Mouse (Mus musculus): ENCODE results near the gene Gse1. TPM values are rescaled to one million over a fixed set of nuclear protein-coding genes. Genes with fewer than 3 reads are reported as not detected.
A peak's percentile ranks its signal among the peaks of the same experiment; 100 is the strongest.

Gene Gse1
- polyA plus RNA-seq, 1 experiment from 2014 or later: 20.7 TPM

DNA sequence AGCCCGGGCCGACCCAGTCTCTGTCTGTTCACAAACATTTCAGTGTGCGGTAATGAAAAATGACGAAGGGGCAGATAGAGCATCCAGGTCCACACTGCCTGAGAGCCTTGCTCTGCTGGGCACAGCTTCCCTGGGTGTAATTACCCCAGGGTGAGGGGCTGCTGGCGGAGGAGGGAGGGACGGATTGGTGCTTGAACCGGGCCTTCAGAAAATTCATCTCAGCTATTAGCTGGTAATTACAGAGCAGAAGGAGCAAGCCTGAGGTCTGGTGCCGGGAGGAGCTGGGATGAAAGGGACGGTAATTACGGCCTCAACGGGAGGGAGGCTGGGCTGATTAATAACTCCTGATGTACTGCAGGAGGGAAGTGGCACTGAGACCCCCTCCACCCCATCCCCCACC is 321.7 kb downstream of the Gse1 start:
- DNase-seq (ENCODE audit: low spot score, missing footprints) (no peak), ATAC-seq (ENCODE audit: low FRiP score) (peak; percentile 62)
- H3K4me3 ChIP-seq (ENCODE audit: low read depth, low read length): peak overlapping the region; percentile 14; the same call in 1 of the 2 replicates
- H3K4me1 ChIP-seq (ENCODE audit: control insufficient read depth, insufficient read depth, low read length): peaks cover 74% of the 10 kb centered on the region
- peaks cover 3% of the 10 kb centered on the region for H3K36me3 ChIP-seq (ENCODE audit: control insufficient read depth, insufficient read depth, low read length)
- H3K9ac ChIP-seq (ENCODE audit: low read length): peak overlapping the region; percentile 41
- H3K27ac ChIP-seq (ENCODE audit: low read depth, low read length): peak overlapping the region; percentile 87
- no peaks in the 10 kb centered on the region for H3K27me3 ChIP-seq (ENCODE audit: control insufficient read depth, insufficient read depth, low read length)
- WGBS: 13% methylated on average over 11 of the region's 11 CpGs
- peak overlapping the region; percentile 44 for H3K4me2 ChIP-seq
- no peaks in the 10 kb centered on the region for H3K9me3 ChIP-seq (ENCODE audit: control insufficient read depth, low read length)

GRCm38 (mm10) chr8:120550430-120550829 is 322.2 kb downstream of the Gse1 start:
- no peak overlapping the region for H3K4me3 ChIP-seq (ENCODE audit: low read depth, low read length)

GRCm38 (mm10) chr8:120550937-120551676 is 322.9 kb downstream of the Gse1 start:
- Histone ChIP-seq H3K4me3 (ENCODE audit: low read depth, low read length) (no peak overlapping the region), H3K9ac (ENCODE audit: low read length) (no peak overlapping the region), H3K4me1 (ENCODE audit: control insufficient read depth, insufficient read depth, low read length) (peaks cover 83% of the 10 kb centered on the region), H3K36me3 (ENCODE audit: control insufficient read depth, insufficient read depth, low read length) (peaks cover 3% of the 10 kb centered on the region), H3K4me2 (no peak overlapping the region; the same call in 1 of the 2 replicates), H3K27ac (ENCODE audit: low read depth, low read length) (peak overlapping the region; percentile 87), H3K27me3 (ENCODE audit: control insufficient read depth, insufficient read depth, low read length) (no peaks in the 10 kb centered on the region), H3K9me3 (ENCODE audit: control insufficient read depth, low read length) (no peaks in the 10 kb centered on the region)
- 86% methylated on average over 11 of the region's 11 CpGs for WGBS
- DNase-seq (ENCODE audit: low spot score, missing footprints) (no peak), ATAC-seq (ENCODE audit: low FRiP score) (no peak)

More at GRCm38 (mm10) chr8:120550430-120550829, 322.2 kb downstream of the Gse1 start:
- no peak for ATAC-seq (ENCODE audit: low FRiP score)
- WGBS: 30% methylated on average over 12 of the region's 12 CpGs
- no peaks in the 10 kb centered on the region for H3K9me3 ChIP-seq (ENCODE audit: control insufficient read depth, low read length)
- H3K4me1 ChIP-seq (ENCODE audit: control insufficient read depth, insufficient read depth, low read length): peaks cover 79% of the 10 kb centered on the region
- H3K27me3 ChIP-seq (ENCODE audit: control insufficient read depth, insufficient read depth, low read length): no peaks in the 10 kb centered on the region
- peak overlapping the region; percentile 87 for H3K27ac ChIP-seq (ENCODE audit: low read depth, low read length)
- no peak for DNase-seq (ENCODE audit: low spot score, missing footprints)
- H3K9ac ChIP-seq (ENCODE audit: low read length): no peak overlapping the region
- H3K36me3 ChIP-seq (ENCODE audit: control insufficient read depth, insufficient read depth, low read length): peaks cover 3% of the 10 kb centered on the region
- H3K4me2 ChIP-seq: no peak overlapping the region; the same call in 1 of the 2 replicates

- no peak for DNase-seq (ENCODE audit: low spot score, missing footprints)
- Histone ChIP-seq H3K4me1 (ENCODE audit: control insufficient read depth, insufficient read depth, low read length) (peaks cover 83% of the 10 kb centered on the region), H3K36me3 (ENCODE audit: control insufficient read depth, insufficient read depth, low read length) (peaks cover 3% of the 10 kb centered on the region), H3K9ac (ENCODE audit: low read length) (no peak overlapping the region), H3K9me3 (ENCODE audit: control insufficient read depth, low read length) (no peaks in the 10 kb centered on the region), H3K4me3 (ENCODE audit: low read depth, low read length) (no peak overlapping the region), H3K27ac (ENCODE audit: low read depth, low read length) (no peak overlapping the region), H3K4me2 (no peak overlapping the region), H3K27me3 (ENCODE audit: control insufficient read depth, insufficient read depth, low read length) (no peaks in the 10 kb centered on the region)
- ATAC-seq (ENCODE audit: low FRiP score): no peak
- WGBS: 91% methylated on average over 3 of the region's 3 CpGs
These were observed 323.4 kb downstream of the Gse1 start for GRCm38 (mm10) chr8:120551677-120551980.

GRCm38 (mm10) chr8:120552509-120552908 is 324.3 kb downstream of the Gse1 start:
- Histone ChIP-seq H3K36me3 (ENCODE audit: control insufficient read depth, insufficient read depth, low read length) (peaks cover 3% of the 10 kb centered on the region), H3K4me2 (no peak overlapping the region), H3K27me3 (ENCODE audit: control insufficient read depth, insufficient read depth, low read length) (no peaks in the 10 kb centered on the region), H3K4me1 (ENCODE audit: control insufficient read depth, insufficient read depth, low read length) (peaks cover 83% of the 10 kb centered on the region), H3K9ac (ENCODE audit: low read length) (no peak overlapping the region), H3K4me3 (ENCODE audit: low read depth, low read length) (no peak overlapping the region), H3K9me3 (ENCODE audit: control insufficient read depth, low read length) (no peaks in the 10 kb centered on the region), H3K27ac (ENCODE audit: low read depth, low read length) (no peak overlapping the region)
- no peak for DNase-seq (ENCODE audit: low spot score, missing footprints)
- no peak for ATAC-seq (ENCODE audit: low FRiP score)
- WGBS: 88% methylated on average over 11 of the region's 11 CpGs

- H3K27me3 ChIP-seq (ENCODE audit: control insufficient read depth, insufficient read depth, low read length): no peaks in the 10 kb centered on the region
- no peak overlapping the region for H3K4me3 ChIP-seq (ENCODE audit: low read depth, low read length)
- ATAC-seq (ENCODE audit: low FRiP score) (no peak), DNase-seq (ENCODE audit: low spot score, missing footprints) (no peak)
- 90% methylated on average over 24 of the region's 24 CpGs for WGBS
- H3K27ac ChIP-seq (ENCODE audit: low read depth, low read length): no peak overlapping the region
- no peak overlapping the region for H3K9ac ChIP-seq (ENCODE audit: low read length)
- H3K9me3 ChIP-seq (ENCODE audit: control insufficient read depth, low read length): no peaks in the 10 kb centered on the region
- H3K36me3 ChIP-seq (ENCODE audit: control insufficient read depth, insufficient read depth, low read length): peaks cover 3% of the 10 kb centered on the region
- peaks cover 81% of the 10 kb centered on the region for H3K4me1 ChIP-seq (ENCODE audit: control insufficient read depth, insufficient read depth, low read length)
- no peak overlapping the region for H3K4me2 ChIP-seq
These were observed 325.3 kb downstream of the Gse1 start for GRCm38 (mm10) chr8:120553441-120554123.

DNA sequence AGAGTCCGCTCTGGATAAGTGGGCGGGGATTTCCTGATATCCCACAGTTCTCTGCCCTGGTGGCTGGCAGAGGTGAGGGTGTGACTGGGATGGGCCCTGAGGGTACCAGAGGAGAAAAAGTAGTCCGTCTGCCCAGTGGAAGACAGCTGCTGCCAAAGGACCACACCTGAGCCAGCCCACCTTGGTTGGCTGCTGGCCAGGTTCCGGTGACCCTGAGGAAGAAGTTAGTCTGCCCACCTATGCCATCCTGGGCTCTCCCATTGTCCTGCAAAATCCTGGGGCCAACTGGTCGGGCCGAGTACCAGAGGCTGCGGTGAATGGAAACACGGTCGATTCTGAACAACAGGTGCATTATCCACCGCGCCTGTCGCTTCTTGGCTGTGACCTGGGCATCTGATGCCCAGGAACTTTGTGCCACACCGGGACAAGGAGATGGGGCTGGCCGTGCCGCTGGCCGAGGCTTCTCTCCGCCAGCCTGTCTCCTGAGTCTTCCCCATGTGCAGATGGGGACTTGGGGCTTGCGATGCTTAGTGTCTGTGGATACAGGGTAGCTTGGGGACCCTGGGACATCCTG is 326.3 kb downstream of the Gse1 start:
- Histone ChIP-seq H3K9me3 (ENCODE audit: control insufficient read depth, low read length) (no peaks in the 10 kb centered on the region), H3K4me2 (no peak overlapping the region), H3K9ac (ENCODE audit: low read length) (no peak overlapping the region), H3K27me3 (ENCODE audit: control insufficient read depth, insufficient read depth, low read length) (no peaks in the 10 kb centered on the region), H3K4me3 (ENCODE audit: low read depth, low read length) (no peak overlapping the region), H3K36me3 (ENCODE audit: control insufficient read depth, insufficient read depth, low read length) (peaks cover 3% of the 10 kb centered on the region), H3K27ac (ENCODE audit: low read depth, low read length) (no peak overlapping the region), H3K4me1 (ENCODE audit: control insufficient read depth, insufficient read depth, low read length) (peaks cover 79% of the 10 kb centered on the region)
- no peak for ATAC-seq (ENCODE audit: low FRiP score)
- WGBS: 92% methylated on average over 18 of the region's 18 CpGs
- DNase-seq (ENCODE audit: low spot score, missing footprints): no peak

- Histone ChIP-seq H3K27me3 (ENCODE audit: control insufficient read depth, insufficient read depth, low read length) (no peaks in the 10 kb centered on the region), H3K27ac (ENCODE audit: low read depth, low read length) (peak overlapping the region; percentile 30)
These were observed 328.1 kb downstream of the Gse1 start for GRCm38 (mm10) chr8:120556198-120556892.

More at GRCm38 (mm10) chr8:120556198-120556892, 328.1 kb downstream of the Gse1 start:
- Histone ChIP-seq H3K4me3 (ENCODE audit: low read depth, low read length) (no peak overlapping the region), H3K4me1 (ENCODE audit: control insufficient read depth, insufficient read depth, low read length) (peaks cover 77% of the 10 kb centered on the region), H3K9ac (ENCODE audit: low read length) (peak overlapping the region; percentile 46), H3K4me2 (no peak overlapping the region; the same call in 1 of the 2 replicates), H3K9me3 (ENCODE audit: control insufficient read depth, low read length) (no peaks in the 10 kb centered on the region), H3K36me3 (ENCODE audit: control insufficient read depth, insufficient read depth, low read length) (peaks cover 3% of the 10 kb centered on the region)
- no peak for DNase-seq (ENCODE audit: low spot score, missing footprints)
- WGBS: 70% methylated on average over 20 of the region's 20 CpGs
- no peak for ATAC-seq (ENCODE audit: low FRiP score)
